Mouse (Mus musculus) hematopoietic stem cell, adult 5-6 weeks (primary cell): ENCODE measurements around the gene Osbpl6. TPM values are rescaled to one million over a fixed set of nuclear protein-coding genes. Genes with fewer than 3 reads are reported as not detected.

Experiments used
- total RNA-seq: library from RNA; stranded (forward); fragments of 172-1452, 232-1000 nt; gene quantifications from 2 replicates; pipeline ENCODE4 v1.2.3, GENCODE M21; 2017

The Osbpl6 gene
- total RNA-seq, 1 experiment from 2014 or later, result not detected

Other genes starting within 250 kb of the Osbpl6 start
- not detected in 2 replicates for gene Pde11a, start 67.7 kb upstream of the Osbpl6 start, total RNA-seq
- not detected in 2 replicates for gene Cyct, start 46.1 kb upstream of the Osbpl6 start, total RNA-seq
- gene Rbm45, start 36.5 kb upstream of the Osbpl6 start, total RNA-seq, result 45.6 and 57.5 TPM in 2 replicates
- 11.9 and 17.6 TPM in 2 replicates for gene Prkra, start 241.5 kb downstream of the Osbpl6 start, total RNA-seq
- not detected in 2 replicates for gene Pjvk, start 242.0 kb downstream of the Osbpl6 start, total RNA-seq